Mouse (Mus musculus) cerebellum, adult 9-10 months (tissue): ENCODE results near the gene Lrrn3.
A peak's percentile ranks its signal among the peaks of the same experiment; 100 is the strongest.

ENCODE experiments used
- DNase-seq: peaks from one replicate; pipeline ENCODE4 v3.0.0; 2022

Gene Lrrn3

GRCm38 (mm10) chr12:41428806-41429205, 57.4 kb downstream of the Lrrn3 start:
- DNase-seq, result no peak

- DNase-seq, result peak; percentile 69
These were observed 58.8 kb downstream of the Lrrn3 start for GRCm38 (mm10) chr12:41427464-41427863.

GRCm38 (mm10) chr12:41425101-41425679, 61.0 kb downstream of the Lrrn3 start:
- DNase-seq, result no peak

GRCm38 (mm10) chr12:41417961-41418360, 68.3 kb downstream of the Lrrn3 start:
- DNase-seq, result no peak

DNA sequence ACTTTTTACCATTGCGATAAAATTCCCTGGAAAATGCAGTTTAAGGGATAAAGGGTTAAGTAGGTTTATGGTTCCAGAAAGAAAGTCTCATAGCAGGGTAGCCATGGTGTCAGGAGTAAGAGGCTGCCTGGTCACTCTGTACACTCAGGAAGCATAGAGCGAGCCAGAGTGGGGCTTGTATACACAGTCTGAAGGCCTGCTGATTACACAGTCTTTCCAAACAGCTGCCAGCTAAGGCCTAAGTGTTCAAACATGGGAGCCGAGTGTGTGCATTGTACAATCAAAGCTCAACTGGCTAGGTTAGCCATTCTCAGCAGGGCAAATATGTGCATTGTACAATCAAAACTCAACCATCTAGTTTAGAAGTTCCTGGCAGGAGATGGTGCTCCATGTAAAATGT, 69.1 kb downstream of the Lrrn3 start:
- no peak for DNase-seq

DNA sequence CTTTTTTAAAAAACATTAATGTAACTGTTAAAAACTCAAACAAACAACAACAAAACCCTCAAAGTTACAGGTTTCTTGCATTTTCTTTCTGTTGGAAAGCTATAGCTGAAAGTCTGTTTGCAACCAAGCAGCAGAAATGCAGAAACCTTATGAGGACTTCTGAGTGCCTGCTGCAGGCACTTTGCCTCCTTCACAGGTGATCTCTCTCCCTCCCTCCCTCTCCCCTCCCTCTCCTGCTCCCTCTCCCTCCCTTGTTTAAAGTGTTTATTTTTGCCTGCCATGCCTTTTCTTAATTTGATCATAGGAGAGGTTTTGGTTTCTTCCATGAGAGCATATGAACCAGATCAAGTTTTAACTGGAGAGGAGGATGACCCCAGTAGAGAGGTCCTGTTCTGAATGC, 69.6 kb downstream of the Lrrn3 start:
- no peak for DNase-seq

DNA sequence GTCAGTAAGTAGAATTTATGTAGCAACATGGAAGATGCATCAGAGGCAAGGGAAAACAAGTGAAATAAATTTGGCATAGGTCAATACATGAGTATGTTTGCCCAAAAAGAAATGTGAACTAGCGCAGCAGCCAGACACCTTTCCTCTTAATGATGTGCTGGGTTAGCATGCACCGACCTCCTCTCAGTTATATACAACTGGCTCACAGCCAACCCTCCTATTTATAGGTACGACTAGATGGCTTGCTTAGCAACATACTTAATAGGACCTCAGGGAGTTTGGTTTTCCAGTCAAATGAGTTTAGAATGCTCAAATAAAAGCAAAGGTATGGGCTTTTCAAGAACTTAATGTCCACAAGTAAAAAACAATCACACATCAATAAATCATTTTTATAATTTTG, 76.8 kb downstream of the Lrrn3 start:
- DNase-seq, result no peak

DNA sequence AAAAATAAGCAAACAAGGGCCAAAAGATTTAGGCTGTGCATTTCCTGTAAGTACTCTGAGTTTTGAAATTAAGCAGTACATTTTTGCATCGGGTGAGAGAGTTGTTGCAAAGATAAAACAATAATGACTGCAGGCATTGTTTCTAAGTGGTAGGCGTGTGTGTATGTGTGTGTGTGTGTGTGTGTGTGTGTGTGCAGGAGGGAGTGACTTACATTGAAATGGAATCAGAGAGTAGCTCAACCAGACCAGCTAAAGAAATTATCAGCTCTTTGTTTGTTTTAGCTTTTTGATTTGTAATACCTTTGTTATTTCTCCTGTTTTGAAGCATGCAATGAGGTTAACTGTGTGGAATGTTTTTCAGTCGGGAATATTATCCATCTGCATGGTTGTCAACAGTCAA, 84.3 kb downstream of the Lrrn3 start:
- no peak for DNase-seq
